26 mouse cellular contexts compared by ENCODE assay signal in the genomic region with DNA sequence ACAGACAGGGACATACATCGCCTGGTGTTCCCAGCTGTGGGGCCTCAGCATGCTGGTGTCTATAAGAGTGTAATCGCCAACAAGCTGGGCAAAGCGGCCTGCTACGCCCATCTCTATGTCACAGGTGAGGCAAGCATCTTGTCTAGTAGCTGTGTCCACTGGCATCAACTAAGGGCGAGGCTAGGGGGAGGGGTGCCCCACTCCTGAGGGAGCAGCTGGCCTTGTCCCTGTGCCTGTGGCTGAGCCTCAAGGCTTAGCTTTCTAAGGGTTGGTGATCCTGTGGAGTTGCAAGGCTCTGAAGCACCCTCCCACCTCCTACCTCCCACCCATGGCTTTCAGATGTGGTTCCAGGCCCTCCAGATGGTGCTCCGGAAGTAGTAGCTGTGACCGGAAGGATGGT. TPM values are rescaled to one million over a fixed set of nuclear protein-coding genes. Genes with fewer than 3 reads are reported as not detected.
"Had no signal": no experiment of that assay in that cellular context is flagged by ENCODE, and none has a peak within 500 bp of the region (broad histone marks: within the 10 kb centered on the region; RNA-seq: fewer than 3 reads in every experiment).

No protein-coding gene starts in this region.

- ATAC-seq: hindbrain, embryonic 16.5 days; inflammation-experienced regulatory T-cells, adult 6 months; intestine, embryonic 15.5 days; intestine, postnatal 0 days; liver, postnatal 0 days had no signal

- DNase-seq: gastrocnemius, postnatal 25 days; heart, postnatal 4 days; kidney, adult 18-20 months; kidney, adult 8-10 months; kidney, postnatal 10 days; kidney, postnatal 4 days; liver; liver, embryonic 13.5 days; liver, postnatal 0 days had no signal

- H3K9me3 ChIP-seq: heart, embryonic 12.5 days; heart, embryonic 15.5 days; hindbrain, embryonic 10.5 days; hindbrain, embryonic 12.5 days; intestine, embryonic 15.5 days; liver, embryonic 13.5 days; liver, embryonic 15.5 days had no signal

- H3K4me1 ChIP-seq: intestine, embryonic 15.5 days; liver, embryonic 13.5 days; liver, embryonic 15.5 days had no signal

- H3K27ac ChIP-seq: heart, embryonic 15.5 days; hindbrain, embryonic 10.5 days; hindbrain, embryonic 12.5 days; hindbrain, embryonic 14.5 days; intestine, embryonic 15.5 days; layer of hippocampus, adult 2 months; left cerebral cortex, adult 2 months; liver, embryonic 13.5 days; liver, embryonic 15.5 days had no signal

- H3K36me3 ChIP-seq: liver, embryonic 13.5 days; liver, embryonic 15.5 days had no signal

- H3K4me3 ChIP-seq: heart, embryonic 12.5 days; heart, embryonic 15.5 days; hindbrain, embryonic 10.5 days; hindbrain, embryonic 12.5 days; intestine, embryonic 15.5 days; layer of hippocampus, adult 2 months; left cerebral cortex, adult 2 months; liver, embryonic 13.5 days; liver, embryonic 15.5 days had no signal

- H3K9ac ChIP-seq: heart, embryonic 12.5 days; heart, embryonic 15.5 days; hindbrain, embryonic 12.5 days; hindbrain, embryonic 14.5 days; intestine, embryonic 15.5 days; liver, embryonic 13.5 days; liver, embryonic 15.5 days; liver, postnatal 0 days had no signal

- H3K4me2 ChIP-seq: heart, embryonic 12.5 days; heart, embryonic 15.5 days; hindbrain, embryonic 12.5 days; hindbrain, embryonic 14.5 days; intestine, embryonic 15.5 days; liver, embryonic 11.5 days; liver, embryonic 13.5 days; liver, embryonic 15.5 days had no signal

- H3K27me3 ChIP-seq: heart, embryonic 12.5 days; heart, embryonic 15.5 days; intestine, embryonic 15.5 days; liver, embryonic 13.5 days; liver, embryonic 15.5 days had no signal

RNA-seq across cellular contexts. Expression of gene Asic4, which starts 40.3 kb away (rescaled TPM):
- total RNA-seq: gastrocnemius, adult 8-10 months; gastrocnemius, postnatal 25 days; granulocyte monocyte progenitor cell, adult 5-6 weeks; heart, adult 8-10 months; heart, postnatal 25 days; heart, postnatal 4 days had no signal
- polyA plus RNA-seq: inflammation-experienced regulatory T-cells, adult 6 months; liver, postnatal 0 days had no signal

RNA-seq across cellular contexts. Expression of gene Des, which starts 49.8 kb away (rescaled TPM):
- total RNA-seq: granulocyte monocyte progenitor cell, adult 5-6 weeks had no signal
